Mouse (Mus musculus) small intestine, adult 2 months (tissue): ENCODE data around the gene Ptprd.

Experiments
- CTCF ChIP-seq: fragments of 200-500 bp; IDR thresholded peaks from 2 replicates; pipeline ENCODE4 v1.5.1; 2012; ENCODE audit warnings: low read depth, mild to moderate bottlenecking, control low read depth, inconsistent platforms, low read length, moderate library complexity, mixed read lengths; ENCODE audit not compliant: insufficient replicate concordance, insufficient read length; ENCODE audit errors: extremely low read depth
- POLR2A ChIP-seq: fragments of 200-500 bp; IDR thresholded peaks from 2 replicates; pipeline ENCODE4 v1.6.1; 2012; ENCODE audit warnings: low read depth, mild to moderate bottlenecking, control low read depth, inconsistent platforms, low read length, moderate library complexity

DNA sequence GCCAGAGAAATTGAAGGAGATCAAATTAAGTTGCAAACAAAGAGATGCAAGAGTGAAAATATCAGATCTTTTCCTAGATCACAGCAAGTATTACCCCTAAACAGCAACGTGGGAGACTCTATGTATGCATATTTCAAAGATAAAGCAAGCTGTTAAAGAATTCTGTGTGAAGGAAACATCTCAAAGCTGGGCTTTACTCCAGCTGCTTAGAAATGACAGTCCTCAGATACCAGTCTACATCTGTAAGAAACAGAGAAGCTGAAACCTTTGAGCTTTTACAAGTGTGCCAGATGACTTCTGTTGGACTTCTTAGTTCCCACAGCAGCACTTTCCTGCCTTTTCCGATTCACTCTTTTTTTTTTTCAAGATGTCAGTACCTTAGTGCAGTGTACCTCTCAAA, 2249.9 kb downstream of the Ptprd start:
- TF ChIP-seq CTCF: no peak
- TF ChIP-seq POLR2A: no peak
